Mouse (Mus musculus): Measurements from ENCODE around the gene Agrn. TPM values are rescaled to one million over a fixed set of nuclear protein-coding genes. Genes with fewer than 3 reads are reported as not detected.
A peak's percentile ranks its signal among the peaks of the same experiment; 100 is the strongest.

Agrn gene
- polyA plus RNA-seq, 1 experiment = 8.8 TPM

DNA sequence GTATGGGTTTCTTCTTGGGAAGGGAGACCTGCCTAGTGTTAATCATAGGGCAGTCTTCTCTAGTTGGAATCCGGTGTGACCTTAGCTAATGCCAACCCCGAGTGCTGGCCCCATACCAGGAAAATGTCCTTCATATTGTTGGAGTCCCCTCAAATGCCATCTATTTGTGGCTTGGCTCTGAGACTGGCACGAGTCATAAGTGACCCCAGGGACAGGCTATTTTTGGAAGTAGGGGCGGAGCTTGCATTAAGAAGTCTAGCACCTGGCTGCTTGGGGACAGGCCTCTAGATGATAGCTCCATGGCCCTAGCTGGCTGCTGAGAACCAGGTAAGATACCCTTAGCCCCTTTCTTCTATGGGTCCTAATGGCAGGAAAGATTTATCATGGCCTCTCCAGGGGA lies 18.4 kb upstream of the Agrn start, which contains the start of gene Perm1:
Gene Perm1 (plus strand): TSS at position 220 of the 400 bp plus-strand sequence.
- TF ChIP-seq POLR2A (IDR thresholded peaks at IDR 0.05; ENCODE audit: control insufficient read depth, low read depth, low read length) (no peak), CTCF (IDR thresholded peaks at IDR 0.05; ENCODE audit: control insufficient read depth, insufficient read depth, insufficient replicate concordance, low read depth, low read length) (no peak)
- no peak within 1 kb of the TSS for H3K4me3 ChIP-seq (ENCODE audit: control insufficient read depth, low read depth, low read length)
- no peak within 1 kb of the TSS for H3K27ac ChIP-seq (ENCODE audit: control insufficient read depth, insufficient read depth, low read depth, low read length)
- H3K36me3 ChIP-seq (ENCODE audit: control insufficient read depth, insufficient read depth, low read length) = no peaks in the 10 kb centered on the region
- H3K4me1 ChIP-seq (ENCODE audit: control insufficient read depth, insufficient read depth, low read length) = no peaks in the 10 kb centered on the region
- H3K27me3 ChIP-seq (ENCODE audit: control insufficient read depth, insufficient read depth, low read length) = no peaks in the 10 kb centered on the region

DNA sequence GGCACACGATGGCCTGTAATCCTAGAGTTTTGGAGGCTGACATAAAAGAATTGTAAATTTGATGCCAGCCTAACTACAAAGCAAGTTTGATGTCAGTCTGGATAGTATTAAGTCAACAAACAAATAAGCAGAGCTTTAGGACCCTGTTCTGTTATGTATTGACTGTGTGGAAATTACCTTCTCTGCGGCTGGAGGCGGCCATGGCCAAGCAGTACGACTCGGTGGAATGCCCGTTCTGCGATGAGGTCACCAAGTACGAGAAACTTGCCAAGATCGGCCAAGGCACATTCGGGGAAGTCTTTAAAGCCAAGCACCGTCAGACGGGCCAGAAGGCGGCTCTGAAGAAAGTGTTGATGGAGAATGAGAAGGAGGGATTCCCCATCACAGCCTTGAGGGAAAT lies 15.8 kb upstream of the Agrn start:
- Histone ChIP-seq H3K36me3 (ENCODE audit: control insufficient read depth, insufficient read depth, low read length) (no peaks in the 10 kb centered on the region), H3K4me3 (ENCODE audit: control insufficient read depth, low read depth, low read length) (no peak overlapping the region), H3K27me3 (ENCODE audit: control insufficient read depth, insufficient read depth, low read length) (no peaks in the 10 kb centered on the region), H3K27ac (ENCODE audit: control insufficient read depth, insufficient read depth, low read depth, low read length) (no peak overlapping the region), H3K4me1 (ENCODE audit: control insufficient read depth, insufficient read depth, low read length) (no peaks in the 10 kb centered on the region)
- no peak for TF ChIP-seq CTCF (IDR thresholded peaks at IDR 0.05; ENCODE audit: control insufficient read depth, insufficient read depth, insufficient replicate concordance, low read depth, low read length)
- no peak for TF ChIP-seq POLR2A (IDR thresholded peaks at IDR 0.05; ENCODE audit: control insufficient read depth, low read depth, low read length)

DNA sequence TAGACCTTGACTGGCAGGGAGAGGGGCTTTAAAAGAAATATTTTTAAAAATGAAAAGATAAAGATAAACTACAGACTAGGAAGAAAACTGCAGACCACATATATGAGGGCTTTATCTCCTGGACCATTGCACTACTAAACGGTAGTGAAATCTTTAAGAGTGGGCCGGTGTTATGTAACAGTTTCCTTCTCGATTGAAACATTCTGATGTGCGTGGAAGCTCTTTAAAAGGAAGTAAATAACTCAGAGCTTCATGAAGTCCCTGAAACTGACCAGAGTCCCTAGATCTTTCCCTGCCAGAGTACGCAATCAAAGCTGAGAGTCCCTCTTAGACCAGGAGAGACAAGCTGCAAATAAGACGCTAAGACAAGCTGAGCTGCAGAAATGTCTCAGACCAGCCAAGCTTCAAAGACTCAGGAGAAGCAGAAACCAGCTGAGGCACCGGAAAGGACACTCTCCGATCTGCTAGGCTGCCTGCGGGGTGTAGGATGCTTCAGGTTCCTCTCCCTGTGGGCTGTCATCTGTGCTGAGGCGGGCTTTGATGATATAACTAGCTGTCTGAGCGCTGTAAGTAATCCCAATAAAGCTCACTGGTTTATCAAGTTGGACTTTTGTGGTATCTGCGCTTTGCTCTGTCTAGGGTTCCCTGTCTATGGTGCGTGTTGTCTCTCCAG lies 12.8 kb upstream of the Agrn start:
- Histone ChIP-seq H3K4me3 (ENCODE audit: control insufficient read depth, low read depth, low read length) (no peak overlapping the region), H3K4me1 (ENCODE audit: control insufficient read depth, insufficient read depth, low read length) (no peaks in the 10 kb centered on the region), H3K27me3 (ENCODE audit: control insufficient read depth, insufficient read depth, low read length) (no peaks in the 10 kb centered on the region), H3K27ac (ENCODE audit: control insufficient read depth, insufficient read depth, low read depth, low read length) (no peak overlapping the region), H3K36me3 (ENCODE audit: control insufficient read depth, insufficient read depth, low read length) (no peaks in the 10 kb centered on the region)
- no peak for TF ChIP-seq CTCF (IDR thresholded peaks at IDR 0.05; ENCODE audit: control insufficient read depth, insufficient read depth, insufficient replicate concordance, low read depth, low read length)
- no peak for TF ChIP-seq POLR2A (IDR thresholded peaks at IDR 0.05; ENCODE audit: control insufficient read depth, low read depth, low read length)

- peaks cover 2% of the 10 kb centered on the region; the same call in 1 of the 2 replicates for H3K4me1 ChIP-seq (ENCODE audit: control insufficient read depth, insufficient read depth, low read length)
- H3K27ac ChIP-seq (ENCODE audit: control insufficient read depth, insufficient read depth, low read depth, low read length) = no peak overlapping the region
- TF ChIP-seq POLR2A (IDR thresholded peaks at IDR 0.05; ENCODE audit: control insufficient read depth, low read depth, low read length) = no peak
- TF ChIP-seq CTCF (IDR thresholded peaks at IDR 0.05; ENCODE audit: control insufficient read depth, insufficient read depth, insufficient replicate concordance, low read depth, low read length) = no peak
- H3K4me3 ChIP-seq (ENCODE audit: control insufficient read depth, low read depth, low read length) = no peak overlapping the region
- H3K27me3 ChIP-seq (ENCODE audit: control insufficient read depth, insufficient read depth, low read length) = no peaks in the 10 kb centered on the region
- no peaks in the 10 kb centered on the region for H3K36me3 ChIP-seq (ENCODE audit: control insufficient read depth, insufficient read depth, low read length)
These were observed 11.6 kb upstream of the Agrn start for GRCm38 (mm10) chr4:156208872-156209271.

DNA sequence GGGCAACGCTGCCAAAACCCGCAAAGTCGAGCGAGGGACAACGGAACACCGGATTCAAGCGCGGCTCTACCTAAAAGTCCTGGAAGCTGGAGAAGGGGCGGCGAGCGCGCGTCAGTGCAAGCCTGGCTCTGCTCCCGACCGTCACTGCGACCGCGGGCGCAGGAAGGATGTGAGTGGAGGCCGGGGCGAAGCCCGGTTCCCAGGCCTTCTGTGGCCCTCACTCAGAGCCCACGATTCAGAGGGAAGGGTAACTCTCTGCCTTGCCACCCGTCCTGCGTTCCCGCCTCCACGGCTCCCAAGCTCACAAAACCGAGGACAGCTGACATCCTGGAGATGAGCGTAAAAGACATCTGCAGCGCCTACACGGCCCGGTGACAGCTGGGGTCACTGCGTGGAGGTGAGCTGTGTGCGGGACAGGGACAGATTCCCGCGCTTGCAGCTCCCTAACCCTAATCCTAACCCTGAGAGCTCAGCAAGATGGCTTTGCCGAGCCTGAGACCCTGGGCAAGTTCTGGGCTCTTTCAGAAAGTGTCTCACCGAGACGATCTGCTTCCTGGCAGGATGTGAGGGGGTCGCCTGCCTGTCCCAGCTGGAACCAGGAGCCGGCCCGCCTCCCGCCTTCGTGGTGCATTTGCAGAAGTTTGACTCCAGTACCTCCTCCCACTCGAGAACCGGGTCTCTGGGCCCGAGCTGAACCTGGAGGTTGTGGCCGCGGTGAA lies 6.3 kb upstream of the Agrn start:
- no peak overlapping the region for H3K27ac ChIP-seq (ENCODE audit: control insufficient read depth, insufficient read depth, low read depth, low read length)

GRCm38 (mm10) chr4:156203001-156203412 lies 5.7 kb upstream of the Agrn start, which contains the start of gene AW011738:
Gene AW011738 (plus strand): TSS chr4:156203304.
- Histone ChIP-seq H3K4me3 (ENCODE audit: control insufficient read depth, low read depth, low read length) (peak within 1 kb of the TSS; percentile 38), H3K27ac (ENCODE audit: control insufficient read depth, insufficient read depth, low read depth, low read length) (no peak within 1 kb of the TSS), H3K4me1 (ENCODE audit: control insufficient read depth, insufficient read depth, low read length) (peaks cover 4% of the 10 kb centered on the region), H3K36me3 (ENCODE audit: control insufficient read depth, insufficient read depth, low read length) (no peaks in the 10 kb centered on the region), H3K27me3 (ENCODE audit: control insufficient read depth, insufficient read depth, low read length) (no peaks in the 10 kb centered on the region)
- no peak for TF ChIP-seq CTCF (IDR thresholded peaks at IDR 0.05; ENCODE audit: control insufficient read depth, insufficient read depth, insufficient replicate concordance, low read depth, low read length)
- TF ChIP-seq POLR2A (IDR thresholded peaks at IDR 0.05; ENCODE audit: control insufficient read depth, low read depth, low read length) = no peak

More for the DNA sequence above, 6.3 kb upstream of the Agrn start:
- no peaks in the 10 kb centered on the region for H3K27me3 ChIP-seq (ENCODE audit: control insufficient read depth, insufficient read depth, low read length)
- peak overlapping the region; percentile 38 for H3K4me3 ChIP-seq (ENCODE audit: control insufficient read depth, low read depth, low read length)
- H3K36me3 ChIP-seq (ENCODE audit: control insufficient read depth, insufficient read depth, low read length) = no peaks in the 10 kb centered on the region
- H3K4me1 ChIP-seq (ENCODE audit: control insufficient read depth, insufficient read depth, low read length) = peaks cover 3% of the 10 kb centered on the region
- TF ChIP-seq CTCF (IDR thresholded peaks at IDR 0.05; ENCODE audit: control insufficient read depth, insufficient read depth, insufficient replicate concordance, low read depth, low read length) (no peak), POLR2A (IDR thresholded peaks at IDR 0.05; ENCODE audit: control insufficient read depth, low read depth, low read length) (no peak)

- no peak overlapping the region for H3K27ac ChIP-seq (ENCODE audit: control insufficient read depth, insufficient read depth, low read depth, low read length)
- no peaks in the 10 kb centered on the region for H3K36me3 ChIP-seq (ENCODE audit: control insufficient read depth, insufficient read depth, low read length)
- H3K4me3 ChIP-seq (ENCODE audit: control insufficient read depth, low read depth, low read length) = no peak overlapping the region
- peaks cover 7% of the 10 kb centered on the region for H3K4me1 ChIP-seq (ENCODE audit: control insufficient read depth, insufficient read depth, low read length)
- no peaks in the 10 kb centered on the region for H3K27me3 ChIP-seq (ENCODE audit: control insufficient read depth, insufficient read depth, low read length)
- TF ChIP-seq POLR2A (IDR thresholded peaks at IDR 0.05; ENCODE audit: control insufficient read depth, low read depth, low read length) = no peak
- TF ChIP-seq CTCF (IDR thresholded peaks at IDR 0.05; ENCODE audit: control insufficient read depth, insufficient read depth, insufficient replicate concordance, low read depth, low read length) = no peak
These were observed 5.2 kb upstream of the Agrn start for GRCm38 (mm10) chr4:156202462-156202893.
